Mouse (Mus musculus) cerebellum, postnatal 25 days (tissue): Measurements from ENCODE around the gene Cntfr.

ENCODE experiments used
- DNase-seq, 2 experiments: peaks; one replicate each; pipeline ENCODE4 v3.0.0; 2021; ENCODE audit warnings: mixed read lengths in 2 of 2

Gene Cntfr

GRCm38 (mm10) chr4:41641199-41641822, 55.6 kb downstream of the Cntfr start:
- no peak for DNase-seq

GRCm38 (mm10) chr4:41639913-41640507, 56.9 kb downstream of the Cntfr start, which contains the start of gene Enho:
Enho (minus strand) TSS chr4:41640324.
- peak; percentile 99 for DNase-seq

GRCm38 (mm10) chr4:41639214-41639841, 57.6 kb downstream of the Cntfr start:
- peak; percentile 59 to 71 for DNase-seq

GRCm38 (mm10) chr4:41638828-41639213, 58.1 kb downstream of the Cntfr start:
- peak in 1 of 2 experiments; percentile 47 for DNase-seq

- DNase-seq: peak in 1 of 2 experiments; percentile 41
Measured at GRCm38 (mm10) chr4:41638186-41638731, 58.6 kb downstream of the Cntfr start.

- peak; percentile 79 to 86 for DNase-seq
Measured at GRCm38 (mm10) chr4:41636882-41637635, 59.8 kb downstream of the Cntfr start.

GRCm38 (mm10) chr4:41636366-41636765, 60.5 kb downstream of the Cntfr start:
- no peak for DNase-seq

- no peak for DNase-seq
Measured at GRCm38 (mm10) chr4:41635906-41636305, 61.0 kb downstream of the Cntfr start.

GRCm38 (mm10) chr4:41635224-41635623, 61.7 kb downstream of the Cntfr start:
- no peak for DNase-seq

GRCm38 (mm10) chr4:41634631-41635030, 62.3 kb downstream of the Cntfr start:
- DNase-seq: no peak

- no peak for DNase-seq
Measured at GRCm38 (mm10) chr4:41633001-41633400, 63.9 kb downstream of the Cntfr start.

- peak; percentile 57 to 65 for DNase-seq
Measured at GRCm38 (mm10) chr4:41631390-41631789, 65.5 kb downstream of the Cntfr start.

GRCm38 (mm10) chr4:41630196-41630595, 66.7 kb downstream of the Cntfr start:
- DNase-seq: no peak

GRCm38 (mm10) chr4:41628202-41628927, 68.5 kb downstream of the Cntfr start:
- DNase-seq: peak in 1 of 2 experiments; percentile 16

- peak; percentile 40 to 50 for DNase-seq
Measured at GRCm38 (mm10) chr4:41622071-41622470, 74.8 kb downstream of the Cntfr start.

GRCm38 (mm10) chr4:41618916-41619746, 77.8 kb downstream of the Cntfr start:
- peak; percentile 85 to 91 for DNase-seq

GRCm38 (mm10) chr4:41615661-41616599, 81.0 kb downstream of the Cntfr start:
- peak; percentile 29 to 56 for DNase-seq

GRCm38 (mm10) chr4:41614156-41614555, 82.7 kb downstream of the Cntfr start:
- DNase-seq: peak; percentile 86 to 92

- peak in 1 of 2 experiments; percentile 14 for DNase-seq
Measured at GRCm38 (mm10) chr4:41612166-41612565, 84.7 kb downstream of the Cntfr start.

- peak in 1 of 2 experiments; percentile 18 for DNase-seq
Measured at GRCm38 (mm10) chr4:41610594-41610980, 86.3 kb downstream of the Cntfr start.
